Mouse (Mus musculus) large intestine, adult 2 months (tissue): ENCODE results near the gene Coq6. TPM values are rescaled to one million over a fixed set of nuclear protein-coding genes. Genes with fewer than 3 reads are reported as not detected.
A peak's percentile ranks its signal among the peaks of the same experiment; 100 is the strongest.
"Not testable (repeated sequence)": the region's sequence is repeated elsewhere in the genome, so short reads cannot be mapped to it uniquely, and the experiment has no call there.

Experiments used
- DNase-seq: peaks from one replicate; pipeline ENCODE4 v3.0.0-alpha.2; 2012; ENCODE audit warnings: low read depth, low spot score
- WGBS: fragments of 180-500 bp; shearing (Covaris S2); methylation state at CpG from one replicate; pipeline ENCODE4 v1.1.7; 2018; 5-methylcytosine and 5-hydroxymethylcytosine counted together
- polyA plus RNA-seq: library from polyadenylated mRNA; depleted of rRNA; stranded (reverse); fragments of >200 nt; gene quantifications from 2 replicates; pipeline ENCODE4 v1.2.3, GENCODE M21; 2012; rRNA removed

Coq6 gene
- 43.2 and 49.7 TPM in 2 replicates for polyA plus RNA-seq

DNA sequence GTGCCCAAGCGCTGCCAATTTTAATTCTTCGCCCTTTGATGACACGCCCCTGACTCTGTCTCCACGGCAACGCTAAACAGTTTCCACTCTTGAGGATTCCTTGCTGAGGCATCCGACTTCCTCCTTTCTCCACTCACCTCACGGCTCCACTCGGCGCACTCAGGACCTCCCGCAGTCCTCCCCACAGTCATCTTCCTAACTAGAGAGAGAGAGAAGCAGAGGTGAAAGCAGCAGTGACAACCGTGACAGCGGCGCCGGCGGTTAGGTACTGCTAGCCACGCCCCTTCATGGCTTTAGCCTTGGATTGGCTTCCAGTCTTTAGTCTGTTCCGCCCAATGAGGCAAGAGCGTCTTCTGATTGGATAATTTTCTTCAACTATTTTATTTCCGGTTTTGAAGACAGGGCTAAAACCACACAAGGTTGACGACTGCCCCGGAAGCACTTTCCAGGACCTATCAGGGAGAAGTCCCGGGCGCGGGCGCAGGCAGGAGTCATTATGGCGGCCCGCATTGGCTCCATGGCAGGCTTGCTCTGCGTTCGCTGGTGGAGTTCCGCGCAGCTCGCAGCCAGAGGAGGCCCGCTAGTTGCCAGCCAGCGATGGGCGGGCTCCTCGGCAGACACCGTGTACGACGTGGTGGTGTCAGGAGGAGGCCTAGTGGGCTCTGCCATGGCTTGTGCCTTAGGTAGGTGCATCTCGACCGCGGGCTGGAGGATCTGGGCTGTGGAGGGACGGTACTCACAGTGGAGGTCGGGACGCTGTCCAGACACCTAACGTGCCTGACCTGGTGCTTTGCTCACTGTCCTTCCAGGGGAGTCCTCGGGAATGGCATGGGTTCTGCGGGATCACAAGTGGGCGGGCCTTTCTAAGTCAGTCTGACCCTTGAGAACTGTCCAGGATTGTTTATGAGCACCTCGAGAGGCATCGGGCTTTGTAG is at the start of gene Coq6, which contains the start of gene Fam161b:
Coq6 (plus strand) TSS at position 103 of the 935 bp plus-strand sequence.
Fam161b (minus strand) TSS at position 279 of the 935 bp plus-strand sequence.
- DNase-seq: peak; percentile 98
- WGBS: under 1% methylated on average over 51 of the region's 51 CpGs

DNA sequence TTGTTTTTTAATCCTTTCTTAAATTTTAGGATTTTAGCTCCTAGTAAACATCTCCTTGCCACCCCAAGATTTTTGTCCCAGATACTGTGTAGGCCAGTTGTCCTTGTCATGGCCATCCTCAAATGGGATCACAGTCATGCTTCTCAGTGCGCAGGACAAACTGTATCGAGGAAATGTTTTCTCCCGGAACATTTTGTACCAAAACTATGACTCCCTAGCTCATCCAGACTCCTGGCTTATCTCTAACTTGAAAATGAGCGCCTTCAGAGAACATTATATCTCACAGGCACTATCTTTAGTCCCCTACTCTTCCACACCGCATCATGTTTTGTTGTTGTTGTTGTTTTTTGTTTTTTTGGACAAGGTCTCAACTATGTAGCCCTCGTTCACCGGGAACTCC is 45.5 kb upstream of the Coq6 start:
- 15% methylated on average over 7 of the region's 7 CpGs for WGBS
- DNase-seq: no peak

DNA sequence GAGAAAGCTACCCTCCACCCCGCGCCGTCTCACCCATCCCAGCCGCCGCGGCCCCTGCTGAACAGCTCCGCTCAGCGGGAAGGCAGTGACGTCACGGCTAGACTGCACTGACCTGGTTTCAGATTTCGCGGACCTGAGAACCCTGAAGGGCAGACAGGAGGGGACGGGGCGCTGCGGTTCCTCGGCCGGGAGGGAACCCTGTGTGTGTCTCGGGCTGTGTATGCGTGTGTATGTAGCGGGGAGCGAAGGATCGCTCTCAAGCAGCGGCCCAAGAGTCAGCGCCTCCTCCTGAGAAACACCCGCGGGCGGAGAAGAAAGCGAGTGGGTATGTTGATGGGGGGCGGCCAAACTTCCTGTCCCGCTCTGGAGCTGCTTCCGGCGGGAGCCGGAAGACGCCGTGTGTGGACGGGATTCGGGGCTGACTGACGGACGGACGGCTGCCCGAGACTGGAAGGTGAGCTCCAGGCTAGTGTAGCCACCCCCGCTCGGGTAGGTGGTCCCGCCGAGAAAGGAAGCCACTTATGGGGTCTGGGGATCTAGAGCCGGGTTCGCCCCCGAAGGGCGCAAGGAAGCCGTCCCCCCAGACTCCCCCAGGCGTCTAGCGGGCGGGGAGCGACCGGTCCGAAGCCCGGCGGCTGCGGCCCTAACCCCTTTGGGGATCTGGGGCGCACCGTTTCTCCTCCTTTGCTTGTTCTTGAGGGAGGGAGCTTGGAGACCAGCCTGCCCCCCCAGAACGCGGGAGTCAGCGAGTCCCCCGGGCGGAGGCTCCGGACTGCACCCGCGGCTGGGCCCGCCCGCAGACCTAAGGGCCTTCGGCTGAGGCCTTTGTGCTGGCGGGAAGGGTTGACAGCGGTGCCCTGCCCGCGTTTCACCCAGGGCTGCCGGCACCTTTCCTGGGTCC is 44.5 kb upstream of the Coq6 start, which contains the start of gene Zfp410:
Zfp410 (plus strand) TSS at position 132 of the 901 bp plus-strand sequence.
- WGBS: under 1% methylated on average over 77 of the region's 77 CpGs
- peak; percentile 56 for DNase-seq

DNA sequence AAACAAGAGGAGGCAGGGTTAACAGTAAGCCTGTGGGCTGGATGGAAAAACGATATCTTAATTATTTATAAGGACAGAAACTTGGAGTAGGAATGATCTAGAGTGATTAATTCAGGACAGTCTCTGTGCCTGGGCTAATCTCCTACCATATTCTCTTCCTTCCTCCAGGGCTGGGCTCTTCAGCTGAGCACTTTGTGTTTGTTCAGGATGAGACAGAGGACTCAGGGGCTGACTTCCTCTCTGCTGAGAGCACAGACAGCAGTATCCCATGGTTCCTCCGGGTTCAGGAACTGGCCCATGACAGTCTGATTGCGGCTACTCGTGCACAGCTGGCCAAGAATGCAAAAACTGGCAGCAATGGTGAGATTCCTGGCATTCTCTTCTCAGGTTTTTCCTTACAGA is 34.3 kb upstream of the Coq6 start:
- DNase-seq: no peak
- 57% methylated on average over 4 of the region's 4 CpGs for WGBS

DNA sequence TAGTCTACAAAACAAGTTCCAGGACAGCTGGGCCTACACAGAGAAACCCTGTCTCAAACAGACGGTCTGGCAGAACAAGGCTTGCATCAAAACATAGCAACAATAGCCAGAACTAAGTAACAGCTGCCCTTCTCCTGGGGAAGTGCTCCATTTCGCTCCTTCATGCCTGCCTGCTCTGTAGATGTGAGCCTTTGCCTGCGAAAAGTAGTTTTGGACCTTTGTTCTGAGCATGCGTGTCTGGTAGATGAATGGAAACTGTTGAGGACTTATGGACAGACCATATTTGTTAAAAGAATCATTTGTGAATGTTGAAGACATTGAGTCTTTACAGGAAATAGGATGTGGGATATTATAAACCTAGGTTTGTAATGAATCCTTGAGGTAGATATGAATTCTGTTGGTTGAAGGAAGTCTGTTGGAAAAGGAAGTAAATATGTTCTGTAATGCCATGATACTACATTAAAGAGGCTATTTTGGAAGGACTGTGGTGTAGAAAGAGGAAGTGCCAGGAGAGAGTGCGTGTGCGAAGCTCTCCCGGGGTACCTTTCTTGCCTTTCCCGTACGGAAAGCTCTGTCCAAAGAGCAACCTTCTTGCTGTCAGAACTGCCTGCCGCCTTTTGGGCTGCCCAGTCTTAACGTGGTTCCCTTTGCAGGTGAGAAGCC is 24.4 kb upstream of the Coq6 start:
- no peak for DNase-seq
- WGBS: 85% methylated on average over 11 of the region's 11 CpGs

DNA sequence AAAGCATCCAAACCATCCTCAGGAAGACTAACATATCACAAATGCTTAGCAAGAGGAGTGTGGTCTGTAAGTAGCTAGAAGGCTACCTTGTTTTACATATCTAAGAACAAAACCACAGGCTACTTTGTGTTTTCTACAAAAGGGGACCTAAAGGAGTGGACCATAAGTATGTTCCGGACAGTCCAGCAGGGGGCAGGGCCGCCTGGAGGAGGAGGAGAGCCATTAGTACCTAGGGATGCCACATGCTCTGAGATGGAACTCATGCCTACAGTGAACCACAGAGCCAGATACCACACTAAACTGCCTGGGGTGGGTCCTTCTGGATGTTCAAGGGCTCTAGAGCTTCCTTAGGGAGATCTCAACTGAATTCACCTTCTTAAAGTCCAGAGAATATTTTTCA is 14.3 kb upstream of the Coq6 start:
- DNase-seq: no peak
- 49% methylated on average over 2 of the region's 2 CpGs for WGBS

DNA sequence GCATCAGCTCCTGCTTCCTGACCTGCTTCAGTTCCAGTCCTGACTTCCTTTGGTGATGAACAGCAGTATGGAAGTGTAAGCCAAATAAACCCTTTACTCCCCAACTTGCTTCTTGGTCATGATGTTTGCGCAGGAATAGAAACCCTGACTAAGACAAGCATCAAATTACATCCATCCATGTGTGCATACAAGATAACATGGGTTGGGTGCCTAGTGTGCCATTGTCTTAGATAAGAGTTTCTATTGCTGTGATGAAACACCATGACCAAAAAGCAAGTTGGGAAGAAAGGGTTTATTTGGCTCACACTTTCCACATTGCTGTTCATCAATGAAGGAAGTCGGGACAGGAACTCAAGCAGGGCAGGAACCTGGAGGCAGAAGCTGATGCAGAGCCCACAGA is 2.8 kb upstream of the Coq6 start:
- DNase-seq: not testable (repeated sequence)
- WGBS: 80% methylated on average over 2 of the region's 2 CpGs

DNA sequence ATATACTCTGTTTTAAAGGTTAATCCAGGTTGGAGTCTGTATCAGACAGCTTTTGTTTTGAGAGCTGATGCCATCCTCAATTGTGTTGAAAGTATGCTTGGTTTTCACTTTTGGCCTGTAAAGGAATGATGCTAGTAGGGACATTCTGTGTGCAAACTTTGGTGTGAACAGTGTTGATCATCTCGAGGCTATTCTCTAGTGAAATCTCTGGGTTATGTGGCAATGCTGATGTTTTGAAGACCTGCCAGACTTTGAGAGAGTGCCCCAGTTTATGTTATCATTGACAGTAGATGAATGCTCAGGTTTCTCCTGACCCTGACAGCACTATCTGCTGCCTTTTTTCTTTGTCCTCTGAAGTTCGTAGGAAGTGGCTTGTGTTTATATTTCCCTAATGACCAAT is 1.4 kb downstream of the Coq6 start:
- DNase-seq: no peak
- 32% methylated on average over 2 of the region's 2 CpGs for WGBS

DNA sequence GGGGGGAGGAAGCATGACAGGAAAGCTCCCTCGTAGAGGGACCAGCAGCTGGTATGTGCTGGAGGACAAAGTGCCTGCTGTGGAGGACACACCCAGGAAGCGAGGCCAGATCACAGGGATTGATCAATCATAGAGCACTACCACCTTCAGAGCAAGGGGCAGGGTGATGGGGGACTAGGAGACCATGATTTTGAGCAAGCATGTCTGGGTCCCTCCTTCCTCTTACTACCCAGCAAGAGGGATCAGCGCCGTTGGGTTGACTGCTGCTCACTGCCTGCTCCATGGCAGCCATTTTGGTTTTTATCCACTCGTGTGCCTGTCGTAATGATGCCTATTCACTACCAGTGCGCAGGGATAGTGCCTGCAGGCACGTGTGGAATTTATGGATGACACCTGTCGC is 2.8 kb downstream of the Coq6 start:
- DNase-seq: no peak
- WGBS: 79% methylated on average over 9 of the region's 9 CpGs

DNA sequence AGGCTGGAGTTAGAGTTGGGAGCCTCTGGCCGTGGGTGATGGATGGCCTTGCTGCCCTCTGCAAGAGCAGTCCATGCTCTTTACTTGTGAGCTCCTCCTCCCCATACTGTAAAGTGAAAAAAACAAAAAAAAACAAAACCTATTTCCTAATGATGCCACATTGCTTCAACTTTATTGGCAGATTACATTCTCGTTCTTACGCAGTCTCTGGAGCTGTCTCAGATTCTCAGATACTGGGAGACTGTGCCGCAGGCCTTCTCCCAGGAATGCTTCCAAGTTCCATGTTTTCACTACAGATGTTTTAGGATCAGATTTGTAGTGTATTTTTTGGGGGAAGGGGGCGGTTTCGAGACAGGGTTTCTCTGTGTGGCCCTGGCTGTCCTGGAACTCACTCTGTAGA is 3.7 kb downstream of the Coq6 start:
- no peak for DNase-seq
- WGBS: 95% methylated on average over 6 of the region's 6 CpGs

DNA sequence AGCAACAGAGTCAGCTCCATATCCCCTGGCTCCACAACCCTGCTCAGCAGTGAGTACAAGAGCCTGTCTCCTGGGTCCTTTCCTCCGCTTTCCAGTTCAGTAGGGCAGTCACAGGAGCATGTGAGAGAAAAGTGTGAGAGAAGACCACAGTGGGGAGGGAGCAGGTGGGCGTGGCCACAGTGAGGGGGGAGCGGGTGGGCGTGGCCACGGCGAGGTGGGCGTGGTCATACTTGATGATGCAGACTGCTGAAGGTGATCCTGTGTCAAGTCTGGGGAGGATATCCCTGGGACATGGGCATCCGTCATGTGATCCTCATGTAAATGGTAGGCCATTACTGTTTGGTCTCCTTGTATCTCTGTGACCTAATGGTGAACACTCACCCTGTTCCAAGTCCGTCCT is 5.5 kb downstream of the Coq6 start:
- WGBS: 62% methylated on average over 9 of the region's 9 CpGs
- no peak for DNase-seq

DNA sequence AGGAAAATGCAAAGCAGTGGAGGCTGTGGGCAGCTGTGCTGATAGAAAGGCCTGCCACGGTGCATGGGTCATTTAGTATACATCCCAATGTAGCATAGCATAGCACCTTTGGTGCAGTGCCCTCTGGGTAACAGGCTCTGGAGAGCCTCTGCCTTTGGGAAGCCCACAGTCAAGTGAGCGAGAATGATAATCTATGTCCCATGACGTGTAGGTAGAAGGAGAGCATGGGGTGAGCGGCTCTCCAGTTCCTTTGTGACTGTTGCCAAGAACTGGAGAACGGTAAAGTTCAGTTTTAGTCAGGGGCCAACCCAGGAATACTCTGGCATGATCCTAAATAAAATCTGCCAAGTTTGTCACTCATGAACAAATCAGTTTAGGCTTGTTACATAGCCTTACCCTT is 10.2 kb downstream of the Coq6 start:
- 93% methylated on average over 5 of the region's 5 CpGs for WGBS
- no peak for DNase-seq

DNA sequence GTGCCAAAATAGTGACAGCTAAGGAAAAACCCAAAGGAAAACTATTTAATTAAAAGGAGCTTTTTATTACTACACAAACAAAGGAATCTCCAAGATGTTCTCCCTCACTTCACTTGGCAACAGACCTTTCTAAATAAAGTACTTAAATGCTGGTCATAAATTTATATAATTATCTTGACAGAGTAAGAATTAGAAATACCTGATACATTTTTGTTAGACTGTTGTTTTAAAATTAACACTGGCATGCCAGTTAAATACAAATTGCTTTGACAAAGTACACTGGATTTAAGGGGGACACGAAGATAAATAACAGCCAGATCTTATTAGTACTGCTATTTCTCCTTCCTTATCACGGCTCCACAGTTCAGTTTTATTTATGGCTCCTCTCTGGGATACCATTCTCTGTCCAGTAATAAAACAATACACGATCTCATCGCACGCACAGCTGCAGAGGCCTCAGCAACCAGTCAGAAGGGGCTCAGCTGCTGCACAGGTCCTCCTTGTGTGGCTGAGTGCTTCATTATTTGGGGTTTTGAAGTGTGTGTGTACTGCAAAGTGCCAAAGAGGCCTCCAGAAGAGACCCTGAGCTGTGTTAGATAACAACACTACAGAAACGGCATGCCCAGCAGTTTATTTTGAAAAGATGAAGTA is 12.5 kb downstream of the Coq6 start:
- 47% methylated on average over 6 of the region's 6 CpGs for WGBS

DNA sequence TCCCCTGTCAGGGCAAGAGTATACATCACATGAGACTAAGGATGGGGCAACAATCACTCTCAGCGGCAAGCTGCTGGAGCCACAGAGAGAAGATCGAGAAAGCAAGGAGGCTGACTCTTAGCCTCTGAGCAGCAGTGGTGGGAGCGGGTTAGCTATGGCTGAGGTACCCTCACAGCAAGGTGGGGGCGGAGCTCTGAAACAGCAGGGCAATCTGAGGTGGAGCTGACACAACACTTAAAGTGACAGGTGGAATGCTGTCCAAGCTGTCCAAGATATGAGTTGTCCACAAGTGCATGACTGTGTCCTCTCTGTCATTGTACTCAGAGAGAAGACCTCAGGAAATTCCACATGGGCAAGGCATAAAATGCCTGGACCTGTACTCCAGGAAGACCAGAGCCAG is 20.9 kb downstream of the Coq6 start:
- 95% methylated on average over 4 of the region's 4 CpGs for WGBS
- DNase-seq: no peak

More for the DNA sequence above, 12.5 kb downstream of the Coq6 start:
- no peak for DNase-seq

DNA sequence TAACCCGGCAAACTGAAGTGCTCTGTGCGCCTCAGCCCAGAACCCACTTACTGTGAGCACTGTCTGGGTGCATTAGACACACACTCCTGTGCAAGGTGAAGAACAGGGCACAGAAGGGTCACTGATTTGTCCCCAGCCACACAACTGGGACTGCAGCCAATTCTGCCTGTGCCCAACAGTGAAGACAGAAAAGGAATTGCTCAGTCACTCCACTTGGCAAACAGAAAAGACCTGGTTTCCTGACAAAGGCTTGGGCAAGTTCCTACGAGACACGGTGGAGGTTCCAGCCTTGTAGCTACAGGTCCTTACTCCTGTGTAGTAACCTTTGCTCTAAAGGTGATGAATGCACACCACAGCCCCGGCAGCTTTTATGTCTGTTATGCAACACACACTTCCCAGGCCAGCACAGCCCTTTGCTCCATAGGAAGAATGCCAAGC is 23.2 kb downstream of the Coq6 start:
- 25% methylated on average over 5 of the region's 5 CpGs for WGBS
- peak; percentile 59 for DNase-seq

DNA sequence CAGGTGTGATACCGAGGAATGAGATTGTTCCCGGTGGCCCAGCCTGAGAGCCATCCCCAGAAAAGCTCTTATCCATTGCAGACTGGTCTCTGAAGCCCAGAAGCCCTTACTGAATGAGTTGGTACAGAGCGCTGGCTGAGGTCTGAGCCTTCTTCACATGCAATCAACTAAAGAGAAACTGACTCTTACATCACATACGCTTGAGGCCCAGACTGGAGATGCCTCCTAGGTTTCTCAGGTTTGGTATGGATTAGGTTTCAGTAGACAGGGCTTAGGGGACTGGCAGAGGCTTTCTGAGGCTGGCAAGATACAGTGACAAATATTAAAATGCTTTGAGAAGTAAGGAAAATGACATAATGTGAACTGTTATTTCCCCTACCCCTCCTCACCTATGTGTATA is 24.0 kb downstream of the Coq6 start:
- DNase-seq: no peak
- 57% methylated on average over 4 of the region's 4 CpGs for WGBS

DNA sequence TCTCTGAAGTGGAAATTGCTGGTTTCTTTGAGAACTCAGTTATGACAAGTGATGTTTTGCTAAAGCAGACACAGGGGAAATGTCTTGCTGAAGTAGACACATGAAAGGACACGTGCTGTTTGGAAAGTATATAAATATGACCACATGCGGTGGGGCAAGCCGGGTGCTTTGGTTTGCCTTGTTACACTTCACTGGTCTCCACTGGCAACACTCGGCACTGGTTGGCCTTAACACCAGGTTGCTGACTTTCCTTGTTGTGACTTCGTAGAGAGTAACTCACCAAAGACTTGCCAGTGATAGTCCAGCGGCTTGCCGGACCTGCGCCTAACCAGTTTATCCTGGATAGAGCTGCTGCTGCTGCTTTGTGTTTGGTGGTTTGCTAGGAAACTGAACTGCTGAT is 26.6 kb downstream of the Coq6 start:
- DNase-seq: no peak
- WGBS: 86% methylated on average over 8 of the region's 8 CpGs

DNA sequence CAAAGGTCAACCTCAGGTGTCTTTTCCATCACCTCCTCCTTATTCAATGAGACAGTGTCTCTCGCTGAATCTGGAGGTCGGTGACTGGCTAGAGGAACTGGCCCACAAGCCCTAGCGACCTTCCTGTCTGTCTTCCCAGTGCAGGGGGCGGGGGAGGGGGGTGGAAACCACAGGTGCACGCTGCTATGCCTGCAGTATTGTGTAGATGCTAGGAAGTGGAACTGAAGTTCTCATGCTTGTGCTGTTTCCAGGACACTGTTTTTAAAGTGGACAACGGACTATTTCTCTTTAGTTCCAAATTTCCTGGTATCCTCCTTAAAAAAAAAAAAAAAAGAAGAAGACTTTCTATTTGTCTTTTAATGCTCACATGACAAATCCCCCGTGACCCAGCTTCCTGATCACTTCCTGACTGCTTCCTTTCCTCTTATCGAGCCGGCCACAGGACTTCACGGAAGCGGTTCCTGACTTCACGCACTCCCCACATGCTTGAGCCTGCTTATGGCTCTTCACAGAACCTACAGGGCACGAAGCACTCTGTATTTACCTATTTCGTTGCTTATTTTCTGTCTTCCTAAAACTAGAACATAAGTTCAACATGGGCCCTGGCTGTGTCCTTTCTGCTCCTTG is 27.4 kb downstream of the Coq6 start:
- no peak for DNase-seq
- 76% methylated on average over 14 of the region's 14 CpGs for WGBS

DNA sequence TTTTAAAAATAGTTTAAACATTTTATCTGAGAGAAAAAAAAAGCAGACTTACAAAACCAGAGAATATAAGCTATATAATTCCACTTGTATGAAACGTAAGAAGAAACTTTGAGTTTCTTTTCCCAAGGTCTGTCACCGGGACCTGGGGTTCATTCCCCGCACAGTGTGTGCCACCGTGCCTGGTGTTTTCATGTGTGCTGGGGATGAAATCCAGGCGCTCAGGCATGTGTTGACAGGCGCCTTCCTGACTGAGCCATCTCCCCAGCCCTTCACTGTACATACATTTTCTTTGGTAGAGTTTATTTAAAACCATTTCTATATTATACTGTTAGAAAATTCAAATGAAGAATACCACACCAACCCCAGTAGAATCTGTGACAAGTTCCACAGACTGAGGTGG is 28.9 kb downstream of the Coq6 start:
- no peak for DNase-seq
- 83% methylated on average over 6 of the region's 6 CpGs for WGBS
